Mouse (Mus musculus): ENCODE data around the gene Trim26. TPM values are rescaled to one million over a fixed set of nuclear protein-coding genes. Genes with fewer than 3 reads are reported as not detected.

Trim26 gene
- total and polyA plus RNA-seq, 2 experiments from 2014 or later, result 30.6 to 36.6 TPM

DNA sequence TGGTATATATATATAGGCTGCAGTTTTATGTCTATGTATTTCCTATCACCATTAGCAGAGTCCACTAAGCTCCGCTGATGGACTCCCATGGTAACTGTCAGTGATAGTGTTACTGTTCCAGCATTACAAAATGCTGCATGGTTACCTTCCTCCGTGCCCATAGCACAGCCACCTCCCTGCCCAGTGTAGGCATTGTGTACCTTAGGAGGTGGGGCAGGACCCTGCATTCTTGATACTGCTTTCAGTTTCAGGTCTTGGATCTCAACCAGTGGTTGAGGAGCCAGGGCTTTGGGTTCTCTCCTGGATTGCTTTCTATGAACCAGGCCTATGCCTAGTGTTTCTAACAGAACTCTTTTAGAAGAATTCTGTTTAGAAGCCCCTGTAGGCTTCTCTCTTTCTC lies 13.1 kb downstream of the Trim26 start:
- no peak overlapping the region for H3K9ac ChIP-seq
- ATAC-seq (no peak), DNase-seq (no peak)
- H3K27me3 ChIP-seq (ENCODE audit: insufficient read depth, low read length), result no peaks in the 10 kb centered on the region
- H3K4me3 ChIP-seq (ENCODE audit: low read depth, low read length), result no peak overlapping the region
- no peak for TF ChIP-seq CTCF (IDR thresholded peaks at IDR 0.05; ENCODE audit: low read depth)
- WGBS, result 86% methylated on average over 2 of the region's 2 CpGs
- no peaks in the 10 kb centered on the region for H3K4me1 ChIP-seq (ENCODE audit: insufficient read depth)
- H3K27ac ChIP-seq (ENCODE audit: low read depth, low read length), result no peak overlapping the region
- H3K36me3 ChIP-seq (ENCODE audit: insufficient read depth), result peaks cover 41% of the 10 kb centered on the region
- H3K4me2 ChIP-seq (ENCODE audit: low read depth), result no peak overlapping the region
- no peaks in the 10 kb centered on the region for H3K9me3 ChIP-seq (ENCODE audit: low read length)

DNA sequence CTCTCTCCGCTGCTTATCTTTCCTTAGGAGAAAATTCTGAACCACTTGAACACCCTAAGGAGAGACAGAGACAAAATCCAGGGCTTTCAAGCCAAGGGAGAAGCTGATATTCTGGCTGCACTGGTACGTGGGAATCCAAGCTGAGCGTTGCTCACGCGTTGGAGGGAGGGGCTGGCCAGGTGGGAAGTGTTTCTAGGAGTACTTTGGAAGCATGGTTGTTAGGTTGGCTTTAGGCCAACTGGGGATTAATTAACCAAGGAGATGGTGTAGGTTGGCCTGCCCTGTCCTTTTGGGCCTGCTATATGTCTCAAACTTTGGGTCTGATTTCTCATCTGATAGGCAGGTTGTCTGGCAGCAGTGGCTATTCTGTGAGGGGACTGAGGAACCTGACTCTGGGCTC lies 14.3 kb downstream of the Trim26 start:
- Histone ChIP-seq H3K4me3 (ENCODE audit: low read depth, low read length) (no peak overlapping the region), H3K27me3 (ENCODE audit: insufficient read depth, low read length) (no peaks in the 10 kb centered on the region), H3K4me2 (ENCODE audit: low read depth) (no peak overlapping the region), H3K9ac (no peak overlapping the region), H3K4me1 (ENCODE audit: insufficient read depth) (no peaks in the 10 kb centered on the region), H3K27ac (ENCODE audit: low read depth, low read length) (no peak overlapping the region), H3K9me3 (ENCODE audit: low read length) (no peaks in the 10 kb centered on the region), H3K36me3 (ENCODE audit: insufficient read depth) (peaks cover 52% of the 10 kb centered on the region)
- no peak for ATAC-seq
- DNase-seq, result no peak
- TF ChIP-seq CTCF (IDR thresholded peaks at IDR 0.05; ENCODE audit: low read depth), result no peak
- 84% methylated on average over 5 of the region's 5 CpGs for whole genome bisulfite sequencing

DNA sequence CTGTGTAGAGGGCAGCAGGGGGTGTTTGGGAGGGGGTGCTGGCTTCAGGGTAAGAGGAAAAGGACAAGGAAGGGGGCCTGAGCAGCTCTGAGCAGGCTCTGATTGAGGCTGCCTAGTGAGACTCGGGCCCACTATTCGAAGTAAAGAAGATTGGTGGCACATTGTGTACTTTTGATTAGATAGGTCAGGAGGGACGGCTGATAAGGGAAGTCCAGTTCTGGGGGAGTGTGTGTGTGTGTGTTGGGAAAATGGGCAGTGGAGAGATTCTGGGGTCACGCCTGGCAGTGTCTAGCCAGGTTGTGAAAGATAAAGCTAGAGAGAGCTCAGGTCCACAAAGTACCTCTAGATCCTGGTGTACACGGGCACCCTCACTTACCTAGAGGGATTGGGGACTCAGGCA lies 14.7 kb downstream of the Trim26 start:
- H3K9ac ChIP-seq, result no peak overlapping the region
- no peak overlapping the region for H3K4me3 ChIP-seq (ENCODE audit: low read depth, low read length)
- no peak for DNase-seq
- ATAC-seq, result no peak
- WGBS, result 93% methylated on average over 5 of the region's 5 CpGs
- no peaks in the 10 kb centered on the region for H3K4me1 ChIP-seq (ENCODE audit: insufficient read depth)
- TF ChIP-seq CTCF (IDR thresholded peaks at IDR 0.05; ENCODE audit: low read depth), result no peak
- H3K27me3 ChIP-seq (ENCODE audit: insufficient read depth, low read length), result no peaks in the 10 kb centered on the region
- H3K27ac ChIP-seq (ENCODE audit: low read depth, low read length), result no peak overlapping the region
- H3K4me2 ChIP-seq (ENCODE audit: low read depth), result no peak overlapping the region
- peaks cover 55% of the 10 kb centered on the region for H3K36me3 ChIP-seq (ENCODE audit: insufficient read depth)
- H3K9me3 ChIP-seq (ENCODE audit: low read length), result no peaks in the 10 kb centered on the region

DNA sequence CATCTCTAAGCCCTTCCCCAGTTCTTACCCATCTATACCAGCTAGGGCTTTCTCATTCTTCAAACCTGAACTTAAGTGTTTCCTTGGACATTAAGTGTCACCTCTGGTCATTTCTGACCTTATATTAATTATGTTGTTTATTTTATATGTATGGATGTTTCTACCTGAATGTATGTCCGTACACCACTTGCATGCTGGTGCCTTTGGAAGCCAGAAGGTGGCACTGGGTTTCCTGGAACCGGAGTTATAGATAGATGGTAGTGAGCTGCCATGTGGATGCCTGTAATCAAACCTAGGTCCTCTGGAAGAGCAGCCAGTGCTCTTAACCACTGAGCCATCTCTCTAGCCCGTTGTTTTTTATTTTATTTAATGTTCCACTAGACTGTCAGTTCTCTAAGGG lies 18.6 kb downstream of the Trim26 start:
- no peak overlapping the region for H3K4me3 ChIP-seq (ENCODE audit: low read depth, low read length)
- H3K27ac ChIP-seq (ENCODE audit: low read depth, low read length), result no peak overlapping the region
- no peak for TF ChIP-seq CTCF (IDR thresholded peaks at IDR 0.05; ENCODE audit: low read depth)
- DNase-seq (no peak), ATAC-seq (no peak)
- H3K27me3 ChIP-seq (ENCODE audit: insufficient read depth, low read length), result no peaks in the 10 kb centered on the region
- no peaks in the 10 kb centered on the region for H3K9me3 ChIP-seq (ENCODE audit: low read length)
- H3K36me3 ChIP-seq (ENCODE audit: insufficient read depth), result peaks cover 81% of the 10 kb centered on the region
- 96% methylated on average over 3 of the region's 3 CpGs for WGBS
- no peak overlapping the region for H3K4me2 ChIP-seq (ENCODE audit: low read depth)
- H3K4me1 ChIP-seq (ENCODE audit: insufficient read depth), result no peaks in the 10 kb centered on the region
- no peak overlapping the region for H3K9ac ChIP-seq

DNA sequence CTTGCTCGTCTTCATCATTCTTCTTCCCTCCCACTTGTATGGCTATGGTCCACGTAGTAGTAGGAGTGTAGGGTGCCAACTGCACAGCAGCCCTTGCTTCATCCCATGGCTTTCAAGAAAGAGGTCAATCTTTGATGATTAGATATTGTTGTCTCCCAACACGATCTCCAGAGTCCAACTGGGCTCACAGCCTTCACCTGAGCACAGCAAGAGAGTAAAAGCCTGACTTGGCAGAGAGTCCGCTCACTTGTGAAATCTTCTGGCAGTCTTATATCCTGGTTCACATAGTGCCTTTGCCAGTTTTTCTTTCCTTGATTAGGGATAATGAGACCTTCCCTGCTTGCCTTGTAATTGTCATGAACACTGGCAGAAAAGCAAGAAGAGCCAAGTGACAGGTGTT lies 19.3 kb downstream of the Trim26 start:
- H3K9me3 ChIP-seq (ENCODE audit: low read length), result no peaks in the 10 kb centered on the region
- TF ChIP-seq CTCF (IDR thresholded peaks at IDR 0.05; ENCODE audit: low read depth), result no peak
- H3K4me3 ChIP-seq (ENCODE audit: low read depth, low read length), result no peak overlapping the region
- no peak overlapping the region for H3K27ac ChIP-seq (ENCODE audit: low read depth, low read length)
- H3K36me3 ChIP-seq (ENCODE audit: insufficient read depth), result peaks cover 74% of the 10 kb centered on the region
- no peak for DNase-seq
- no peaks in the 10 kb centered on the region for H3K27me3 ChIP-seq (ENCODE audit: insufficient read depth, low read length)
- no peaks in the 10 kb centered on the region for H3K4me1 ChIP-seq (ENCODE audit: insufficient read depth)
- 98% methylated on average over 4 of the region's 4 CpGs for WGBS
- no peak overlapping the region for H3K4me2 ChIP-seq (ENCODE audit: low read depth)
- no peak overlapping the region for H3K9ac ChIP-seq
- no peak for ATAC-seq

DNA sequence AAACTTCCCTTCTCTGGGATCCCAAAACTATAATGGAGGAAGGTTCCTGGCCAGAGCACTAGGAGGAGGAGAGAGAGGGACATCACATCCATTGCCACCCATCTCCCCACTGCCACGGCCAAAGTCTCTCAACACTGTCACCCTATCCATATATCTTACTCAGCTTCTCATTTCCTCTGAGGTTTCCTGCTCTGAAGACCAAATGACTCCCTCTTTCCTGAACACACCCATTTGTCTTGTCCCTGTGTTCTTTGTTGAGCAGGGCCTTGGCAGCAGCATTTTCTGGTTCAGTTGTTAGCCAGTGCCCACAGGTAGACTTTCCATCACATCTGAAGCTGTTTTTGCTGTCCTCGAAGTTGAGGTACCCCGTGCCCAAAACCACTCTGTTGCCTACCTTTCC lies 21.2 kb downstream of the Trim26 start:
- H3K9me3 ChIP-seq (ENCODE audit: low read length), result no peaks in the 10 kb centered on the region
- H3K9ac ChIP-seq, result no peak overlapping the region
- H3K4me2 ChIP-seq (ENCODE audit: low read depth), result no peak overlapping the region
- ATAC-seq (no peak), DNase-seq (no peak)
- 94% methylated on average over 3 of the region's 3 CpGs for WGBS
- H3K4me1 ChIP-seq (ENCODE audit: insufficient read depth), result no peaks in the 10 kb centered on the region
- H3K27me3 ChIP-seq (ENCODE audit: insufficient read depth, low read length), result no peaks in the 10 kb centered on the region
- H3K4me3 ChIP-seq (ENCODE audit: low read depth, low read length), result no peak overlapping the region
- H3K36me3 ChIP-seq (ENCODE audit: insufficient read depth), result peaks cover 56% of the 10 kb centered on the region
- H3K27ac ChIP-seq (ENCODE audit: low read depth, low read length), result no peak overlapping the region
- TF ChIP-seq CTCF (IDR thresholded peaks at IDR 0.05; ENCODE audit: low read depth), result no peak

DNA sequence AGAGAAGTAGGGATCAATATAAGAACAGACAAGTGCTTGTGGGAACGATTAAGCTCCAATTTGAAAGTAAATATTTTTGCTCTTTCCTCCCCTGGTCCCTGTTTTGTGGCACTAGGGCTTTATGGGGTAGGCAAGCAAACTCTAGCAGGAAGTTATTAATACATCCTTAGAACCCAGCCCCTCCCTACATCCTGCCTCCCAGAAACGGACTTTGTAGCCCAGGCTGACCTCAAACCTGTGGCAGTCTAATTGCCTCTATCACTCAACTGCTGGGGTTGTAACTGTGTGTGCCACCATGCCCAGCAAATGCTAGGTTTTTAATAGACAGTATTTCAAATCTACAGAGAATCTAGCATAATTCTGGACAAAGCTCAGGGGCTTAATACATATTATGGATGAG lies 24.7 kb downstream of the Trim26 start:
- no peak for ATAC-seq
- no peak overlapping the region for H3K4me2 ChIP-seq (ENCODE audit: low read depth)
- no peaks in the 10 kb centered on the region for H3K9me3 ChIP-seq (ENCODE audit: low read length)
- H3K27me3 ChIP-seq (ENCODE audit: insufficient read depth, low read length), result no peaks in the 10 kb centered on the region; the same call in 1 of the 2 replicates
- peaks cover 28% of the 10 kb centered on the region for H3K36me3 ChIP-seq (ENCODE audit: insufficient read depth)
- peaks cover 2% of the 10 kb centered on the region; the same call in 1 of the 2 replicates for H3K4me1 ChIP-seq (ENCODE audit: insufficient read depth)
- TF ChIP-seq CTCF (IDR thresholded peaks at IDR 0.05; ENCODE audit: low read depth), result no peak
- H3K4me3 ChIP-seq (ENCODE audit: low read depth, low read length), result no peak overlapping the region
- no peak for DNase-seq
- H3K9ac ChIP-seq, result no peak overlapping the region
- 73% methylated on average over 2 of the region's 2 CpGs for WGBS
- no peak overlapping the region for H3K27ac ChIP-seq (ENCODE audit: low read depth, low read length)

Data from forebrain, postnatal 0 days (tissue).